Mouse (Mus musculus): Measurements from ENCODE around the gene Lrrc42.

The Lrrc42 gene

GRCm38 (mm10) chr4:107196454-107196853 is 56.9 kb downstream of the Lrrc42 start:
- DNase-seq (ENCODE audit: low spot score) = no peak

DNA sequence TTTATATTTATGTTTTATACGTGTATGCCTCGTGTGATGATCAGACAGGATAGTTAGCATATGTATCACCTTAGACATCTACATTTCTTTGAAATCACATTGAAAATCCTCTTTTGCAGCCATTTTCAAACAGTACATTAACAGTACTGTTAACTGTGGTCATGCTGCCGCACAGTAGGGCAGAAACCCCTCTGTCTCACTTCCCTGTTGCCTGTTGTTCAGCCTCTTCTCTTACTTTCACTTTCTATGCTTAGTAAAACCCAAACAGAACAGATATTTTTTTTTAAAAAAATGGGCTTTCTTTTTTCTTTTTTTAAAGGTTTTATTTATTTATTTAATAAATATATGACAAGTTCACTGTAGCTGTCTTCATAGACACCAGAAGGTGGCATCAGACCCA is 59.5 kb downstream of the Lrrc42 start:
- no peak for DNase-seq (ENCODE audit: low spot score)

- no peak for DNase-seq (ENCODE audit: low spot score)
These were observed 67.6 kb downstream of the Lrrc42 start for GRCm38 (mm10) chr4:107185703-107186102.

Measured in testis, postnatal 10 days (tissue).